Mouse (Mus musculus) MEL (cell line): Measurements from ENCODE around the gene Evi2b. TPM values are rescaled to one million over a fixed set of nuclear protein-coding genes. Genes with fewer than 3 reads are reported as not detected.

ENCODE experiments used
- DNase-seq: peaks from one replicate; pipeline ENCODE4 v3.0.0; 2011; ENCODE audit warnings: low read depth, low spot score
- H3K27ac ChIP-seq: 2 replicates; pipeline ENCODE4 v1.5.1; 2012; ENCODE audit warnings: low read depth, mild to moderate bottlenecking, control low read depth, low read length, moderate library complexity; ENCODE audit not compliant: control insufficient read depth
- H3K27me3 ChIP-seq, 2 experiments: fragments of 150-350 bp in 1 of 2; sonication (generic) in 1 of 2; 2 replicates each; pipeline ENCODE4 v1.6.1; 2012; ENCODE audit warnings: low read length in 2 of 2, mild to moderate bottlenecking in 2 of 2, improper control_type of control experiment in 1 of 2, moderate library complexity in 1 of 2; ENCODE audit not compliant: insufficient read depth in 2 of 2, control insufficient read depth in 1 of 2
- H3K36me3 ChIP-seq, 2 experiments: 2 replicates each; pipeline ENCODE4 v1.6.1; 2012 to 2014; ENCODE audit warnings: low read length in 2 of 2, improper control_type of control experiment in 1 of 2, inconsistent platforms in 1 of 2, mild to moderate bottlenecking in 1 of 2; ENCODE audit not compliant: insufficient read depth in 2 of 2, control insufficient read depth in 1 of 2
- H3K4me1 ChIP-seq, 2 experiments: fragments of 150-350 bp in 1 of 2; sonication (generic) in 1 of 2; 2 replicates each; pipeline ENCODE4 v1.6.1; 2012; ENCODE audit warnings: low read length in 2 of 2, improper control_type of control experiment in 1 of 2, mild to moderate bottlenecking in 1 of 2; ENCODE audit not compliant: insufficient read depth in 2 of 2, control insufficient read depth in 1 of 2
- H3K4me3 ChIP-seq, 2 experiments: fragments of 150-350 bp in 1 of 2; sonication (generic) in 1 of 2; 2 replicates each; pipeline ENCODE4 v1.5.1; 2012; ENCODE audit warnings: low read depth in 2 of 2, low read length in 2 of 2, mild to moderate bottlenecking in 2 of 2, moderate library complexity in 2 of 2, control low read depth in 1 of 2, improper control_type of control experiment in 1 of 2; ENCODE audit not compliant: control insufficient read depth in 1 of 2, insufficient read depth in 1 of 2
- H3K79me2 ChIP-seq: 2 replicates; pipeline ENCODE4 v1.6.1; 2012; ENCODE audit warnings: mild to moderate bottlenecking, low read length, moderate library complexity; ENCODE audit not compliant: control insufficient read depth, poor library complexity, insufficient read depth
- H3K9ac ChIP-seq: 2 replicates; pipeline ENCODE4 v1.6.1; 2012; ENCODE audit warnings: low read depth, mild to moderate bottlenecking, control low read depth, low read length, moderate library complexity; ENCODE audit not compliant: control insufficient read depth, poor library complexity, severe bottlenecking
- H3K9me3 ChIP-seq: fragments of 150-350 bp; sonication (generic); replicated peaks from 2 replicates; pipeline ENCODE4 v1.6.1; 2012; ENCODE audit warnings: mild to moderate bottlenecking, low read length, improper control_type of control experiment, moderate library complexity; ENCODE audit not compliant: insufficient read depth
- BHLHE40 ChIP-seq: IDR thresholded peaks from 2 replicates; pipeline ENCODE4 v1.6.1; 2012; ENCODE audit warnings: low read depth, mild to moderate bottlenecking, inconsistent platforms, low read length, improper control_type of control experiment, borderline replicate concordance
- CHD1 ChIP-seq: IDR thresholded peaks from 2 replicates; pipeline ENCODE4 v1.6.1; 2012; ENCODE audit warnings: low read depth, mild to moderate bottlenecking, inconsistent platforms, low read length, improper control_type of control experiment
- CTCF ChIP-seq, 3 experiments: IDR thresholded peaks in 2 of 3; conservative IDR thresholded peaks in 1 of 3; 2 replicates each; pipeline ENCODE4 v1.5.1; 2011 to 2012; ENCODE audit warnings: low read length in 3 of 3, low read depth in 2 of 3, mild to moderate bottlenecking in 2 of 3, improper control_type of control experiment in 1 of 3, inconsistent platforms in 1 of 3, mixed read lengths in 1 of 3, moderate library complexity in 1 of 3; ENCODE audit not compliant: control insufficient read depth in 1 of 3, insufficient read depth in 1 of 3, poor library complexity in 1 of 3, severe bottlenecking in 1 of 3
- ETS1 ChIP-seq: IDR thresholded peaks from 2 replicates; pipeline ENCODE4 v1.6.1; 2012; ENCODE audit warnings: low read depth, mild to moderate bottlenecking, inconsistent platforms, low read length, improper control_type of control experiment, moderate library complexity
- HCFC1 ChIP-seq: IDR thresholded peaks from 2 replicates; pipeline ENCODE4 v1.6.1; 2012; ENCODE audit warnings: low read depth, mild to moderate bottlenecking, inconsistent platforms, low read length, improper control_type of control experiment, moderate library complexity
- KAT2A ChIP-seq: conservative IDR thresholded peaks from 2 replicates; pipeline ENCODE4 v1.6.1; 2012; ENCODE audit warnings: low read depth, low read length, improper control_type of control experiment, inconsistent platforms
- MEF2A ChIP-seq: IDR thresholded peaks from 2 replicates; pipeline ENCODE4 v1.6.1; 2014; ENCODE audit warnings: low read depth, mild to moderate bottlenecking, inconsistent platforms, low read length, improper control_type of control experiment; ENCODE audit not compliant: poor library complexity, insufficient replicate concordance, severe bottlenecking; ENCODE audit errors: extremely low read depth
- MXI1 ChIP-seq: IDR thresholded peaks from 2 replicates; pipeline ENCODE4 v1.6.1; 2011; ENCODE audit warnings: mild to moderate bottlenecking, low read depth, low read length, improper control_type of control experiment
- NRF1 ChIP-seq: IDR thresholded peaks from 2 replicates; pipeline ENCODE4 v1.6.1; 2014; ENCODE audit warnings: low read depth, mild to moderate bottlenecking, inconsistent platforms, low read length, improper control_type of control experiment, moderate library complexity; ENCODE audit not compliant: poor library complexity, insufficient read depth, severe bottlenecking
- TBP ChIP-seq: IDR thresholded peaks from 2 replicates; pipeline ENCODE4 v1.8.0; 2011; ENCODE audit warnings: low read depth, low read length, improper control_type of control experiment
- USF1 ChIP-seq: IDR thresholded peaks from 2 replicates; pipeline ENCODE4 v1.6.1; 2014; ENCODE audit warnings: low read depth, mild to moderate bottlenecking, inconsistent platforms, low read length, improper control_type of control experiment, moderate library complexity
- USF2 ChIP-seq, 2 experiments: IDR thresholded peaks; 2 replicates each; pipeline ENCODE4 v1.6.1; 2011 to 2012; ENCODE audit warnings: improper control_type of control experiment in 2 of 2, low read length in 2 of 2, borderline replicate concordance in 1 of 2, inconsistent platforms in 1 of 2, low read depth in 1 of 2, mild to moderate bottlenecking in 1 of 2; ENCODE audit not compliant: insufficient read depth in 1 of 2
- ZNF384 ChIP-seq: IDR thresholded peaks from 2 replicates; pipeline ENCODE4 v1.6.1; 2012; ENCODE audit warnings: low read depth, mild to moderate bottlenecking, inconsistent platforms, low read length, improper control_type of control experiment
- polyA plus RNA-seq, 2 experiments: library from polyadenylated mRNA; stranded (reverse) in 1 of 2; unstranded in 1 of 2; fragments of >175 nt in 1 of 2; fragments of >200 nt in 1 of 2; gene quantifications; 2 replicates each; pipeline versions ENCODE4 v1.2.1 to v1.2.4; 2012; ENCODE audit warnings: low replicate concordance in 2 of 2, low read depth in 1 of 2; ENCODE audit not compliant: insufficient read length in 2 of 2, insufficient read depth in 1 of 2, missing spikeins in 1 of 2
- total RNA-seq: library from RNA; depleted of rRNA; stranded (reverse); fragments of 300-350 nt; gene quantifications from 2 replicates; pipeline ENCODE4 v1.2.3, GENCODE M21; 2012

The Evi2b gene
- total and polyA plus RNA-seq, 3 experiments: 8.1 to 42.4 TPM; not detected in 1

DNA sequence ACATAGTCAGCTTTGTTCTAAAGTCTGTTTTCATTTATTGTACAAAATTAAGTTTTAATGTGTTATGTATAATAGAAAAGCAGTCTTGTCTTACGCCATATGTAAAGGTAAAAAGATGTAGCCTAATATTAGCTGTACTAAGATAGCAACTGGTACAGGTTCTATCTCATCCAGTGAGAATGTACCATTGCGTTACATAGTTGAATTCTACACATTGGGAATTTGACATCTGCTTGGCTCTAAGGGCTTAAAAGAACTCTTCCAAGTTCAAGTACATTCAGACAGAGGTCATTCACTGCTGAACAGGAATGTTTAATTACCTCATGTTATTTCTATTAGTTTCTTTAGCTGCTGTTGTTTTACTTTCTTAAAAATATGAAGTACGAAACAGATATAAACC lies 3.0 kb upstream of the Evi2b start:
- no peaks in the 10 kb centered on the region for H3K27me3 ChIP-seq
- H3K4me3 ChIP-seq: peak overlapping the region; percentile 48 to 58
- peak overlapping the region; percentile 80 for H3K27ac ChIP-seq
- DNase-seq: no peak
- H3K79me2 ChIP-seq: peaks cover 11% of the 10 kb centered on the region
- H3K4me1 ChIP-seq: peaks cover 28% of the 10 kb centered on the region in 2 experiments
- H3K9ac ChIP-seq: peak overlapping the region; percentile 65
- peaks cover 0 to 49% of the 10 kb centered on the region in 2 experiments; a peak in 2 of 4 replicates for H3K36me3 ChIP-seq
- TF ChIP-seq KAT2A (no peak), USF2 (IDR thresholded peaks at IDR 0.05; ENCODE audit: borderline replicate concordance in 1 of 2, insufficient read depth in 1 of 2, low read depth in 1 of 2, low read length in 2 of 2) (no peak), TBP (no peak), NRF1 (no peak), CHD1 (peak; percentile 50), CTCF (IDR thresholded peaks at IDR 0.05 in 2 of 3, conservative IDR thresholded peaks at IDR 0.05 in 1 of 3; ENCODE audit: control insufficient read depth in 1 of 3, insufficient read depth in 1 of 3, low read depth in 2 of 3, low read length in 3 of 3, poor library complexity in 1 of 3, severe bottlenecking in 1 of 3) (no peak), USF1 (no peak)
- no peaks in the 10 kb centered on the region for H3K9me3 ChIP-seq

DNA sequence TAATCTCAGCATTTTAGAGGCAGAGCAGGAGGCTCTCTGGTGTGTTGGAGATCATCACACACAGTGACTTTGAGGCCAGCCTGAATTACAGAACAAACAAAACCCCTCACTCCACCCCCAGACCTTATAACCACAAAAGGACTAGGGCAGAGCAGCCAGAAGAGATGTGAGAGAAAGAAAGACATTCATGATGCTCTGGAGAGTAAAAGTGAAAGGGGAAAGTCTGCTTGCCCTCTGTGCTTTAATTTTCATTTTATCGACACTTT lies 681 bp upstream of the Evi2b start:
- Histone ChIP-seq H3K4me1 (peaks cover 35 to 43% of the 10 kb centered on the region in 2 experiments), H3K36me3 (peaks cover 0 to 68% of the 10 kb centered on the region in 2 experiments; a peak in 2 of 4 replicates)
- no peak for DNase-seq

DNA sequence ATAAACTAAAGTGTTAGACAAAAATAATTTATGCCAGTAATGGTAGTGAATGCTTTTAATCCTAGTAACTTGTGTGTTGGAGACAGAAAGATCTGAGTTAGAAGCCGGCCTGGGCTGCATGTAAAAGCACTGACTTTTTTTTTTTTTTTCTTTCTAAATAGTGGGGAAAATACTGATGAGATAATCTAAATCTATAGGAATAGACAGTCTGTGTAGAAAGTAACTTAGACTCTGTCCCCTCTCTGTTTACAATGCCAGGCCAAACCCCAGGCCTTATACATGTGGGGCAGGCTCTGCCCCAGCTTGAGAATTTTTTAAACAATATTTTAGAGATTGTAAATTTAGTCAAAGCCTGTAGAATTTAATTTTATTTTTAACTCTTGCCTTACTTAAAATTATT lies 618 bp downstream of the Evi2b start:
- DNase-seq: peak; percentile 56
- H3K27me3 ChIP-seq: no peaks in the 10 kb centered on the region
- peaks cover 34% of the 10 kb centered on the region for H3K79me2 ChIP-seq
- H3K9me3 ChIP-seq: no peaks in the 10 kb centered on the region
- H3K9ac ChIP-seq: peak overlapping the region; percentile 87
- H3K4me3 ChIP-seq: peak overlapping the region; percentile 56 to 66
- TF ChIP-seq ZNF384: peak; percentile 87
- TF ChIP-seq HCFC1: no peak; the same call in 1 of the 2 replicates
- peak; percentile 32 for TF ChIP-seq MXI1
- peak; percentile 98 for TF ChIP-seq CHD1
- TF ChIP-seq BHLHE40: no peak
- TF ChIP-seq ETS1: peak; percentile 18; the same call in 1 of the 2 replicates
- TF ChIP-seq NRF1: no peak
- H3K27ac ChIP-seq: peak overlapping the region; percentile 74
- H3K4me1 ChIP-seq: peaks cover 29 to 44% of the 10 kb centered on the region in 2 experiments
- peaks cover 0 to 70% of the 10 kb centered on the region in 2 experiments; a peak in 2 of 4 replicates for H3K36me3 ChIP-seq

More for the DNA sequence above, 681 bp upstream of the Evi2b start:
- H3K27me3 ChIP-seq: no peaks in the 10 kb centered on the region
- H3K9ac ChIP-seq: peak overlapping the region; percentile 87
- H3K27ac ChIP-seq: peak overlapping the region; percentile 98
- H3K4me3 ChIP-seq: peak overlapping the region; percentile 66 to 85
- H3K9me3 ChIP-seq: no peaks in the 10 kb centered on the region
- peaks cover 23% of the 10 kb centered on the region for H3K79me2 ChIP-seq
- TF ChIP-seq MEF2A: no peak
